Mouse (Mus musculus) ES-Bruce4 (cell line): ENCODE measurements around the gene Tex2.

Experiments used
- CTCF ChIP-seq: IDR thresholded peaks from one replicate; pipeline ENCODE4 v1.8.1; 2011; ENCODE audit warnings: low read depth, low read length
- EP300 ChIP-seq: IDR thresholded peaks from 2 replicates; pipeline ENCODE4 v1.6.1; 2011; ENCODE audit warnings: low read depth, low read length; ENCODE audit not compliant: insufficient read depth
- POLR2A ChIP-seq: IDR thresholded peaks from one replicate; pipeline ENCODE4 v1.8.1; 2011; ENCODE audit warnings: low read length; ENCODE audit not compliant: insufficient read depth

GRCm38 (mm10) chr11:106486866-106487732 lies 126.1 kb downstream of the Tex2 start:
- no peak for TF ChIP-seq POLR2A
- no peak for TF ChIP-seq CTCF
- no peak for TF ChIP-seq EP300
